ENCODE assay signal across 8 mouse cellular contexts in the genomic region with DNA sequence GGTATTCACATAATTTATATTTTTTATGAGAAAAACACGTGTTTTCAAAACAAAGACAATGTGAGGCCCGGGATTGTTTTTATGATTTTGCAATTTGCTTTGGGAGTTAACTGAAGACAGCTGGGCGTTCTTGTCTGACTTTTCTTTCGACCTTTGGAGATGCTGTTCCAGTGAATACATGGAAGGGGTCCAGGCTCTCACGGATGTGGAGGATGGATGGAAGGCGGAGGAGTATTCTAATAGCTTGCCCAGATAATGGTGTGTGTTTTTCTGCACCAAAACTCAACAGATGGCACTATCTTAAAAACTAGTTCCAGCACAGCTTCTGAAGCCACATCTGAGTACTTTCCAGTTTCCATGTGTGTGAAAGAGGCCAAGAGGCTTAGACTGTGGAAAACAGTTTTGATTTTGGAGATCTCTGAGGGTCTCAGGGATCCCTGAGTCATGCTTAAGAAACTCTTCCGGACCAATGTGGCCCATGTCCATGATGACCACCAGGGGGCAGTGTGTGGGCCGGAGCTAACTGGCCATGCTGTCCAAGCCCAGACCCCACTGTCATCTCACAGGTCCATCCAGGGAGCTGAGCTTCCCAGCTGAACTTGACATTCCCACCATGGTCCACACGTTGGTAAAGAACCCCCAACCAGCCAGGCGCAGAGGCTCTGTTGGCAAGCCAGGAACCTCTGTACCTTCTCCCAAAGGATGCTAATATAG. TPM values are rescaled to one million over a fixed set of nuclear protein-coding genes. Genes with fewer than 3 reads are reported as not detected.
A peak's percentile ranks its signal among the peaks of the same experiment; 100 is the strongest.
DNase-seq lines count a peak whose midpoint lies in the region; ATAC-seq and TF ChIP-seq lines count a peak whose summit lies in the region.
"Had no signal": no experiment of that assay in that cellular context is flagged by ENCODE, and none has a peak within 500 bp of the region (broad histone marks: within the 10 kb centered on the region; RNA-seq: fewer than 3 reads in every experiment).

No protein-coding gene starts in this region.

- H3K4me2 ChIP-seq in lung, postnatal 0 days (replicated peaks; ENCODE audit: low read depth, low read length): no peak overlapping the region
- H3K4me2 ChIP-seq: heart, embryonic 15.5 days had no signal

- no peak for TF ChIP-seq POLR2A in kidney, adult 2 months (IDR thresholded peaks at IDR 0.05; ENCODE audit: low read depth, low read length)

- no peak overlapping the region for H3K4me3 ChIP-seq in kidney, adult 2 months (ENCODE audit: insufficient read depth, low read depth, low read length)
- H3K4me3 ChIP-seq in lung, postnatal 0 days (ENCODE audit: low read depth, low read length): no peak overlapping the region
- H3K4me3 ChIP-seq: heart, embryonic 15.5 days had no signal

- peak; percentile 51 for DNase-seq in right cerebral cortex, postnatal 4 days
- DNase-seq in right cerebral cortex, postnatal 25 days: no peak
- peak; percentile 81 for DNase-seq in adrenal gland, postnatal 25 days
- DNase-seq in fibroblast of lung, adult 2 months (ENCODE audit: low read depth): peak; percentile 11
- DNase-seq in kidney, adult 2 months: peak; percentile 76
- DNase-seq in lung, postnatal 0 days (ENCODE audit: low spot score): peak; percentile 84
- peak; percentile 68 to 80 for DNase-seq in spleen, postnatal 10 days (ENCODE audit: low spot score in 2 of 2)

- no peaks in the 10 kb centered on the region for H3K36me3 ChIP-seq in kidney, adult 2 months (ENCODE audit: control insufficient read depth, insufficient read depth, low read length)
- H3K36me3 ChIP-seq in lung, postnatal 0 days (ENCODE audit: insufficient read depth, low read length): no peaks in the 10 kb centered on the region
- H3K36me3 ChIP-seq: heart, embryonic 15.5 days had no signal

- no peaks in the 10 kb centered on the region for H3K4me1 ChIP-seq in kidney, adult 2 months (ENCODE audit: control insufficient read depth, insufficient read depth, low read length)
- 0 out of 2 replicates have a peak, but pooled peaks cover 3% of the 10 kb centered on the region for H3K4me1 ChIP-seq in lung, postnatal 0 days (ENCODE audit: insufficient read depth, low read depth, low read length)

- peak; percentile 72 for ATAC-seq in lung, postnatal 0 days

- peak; percentile 86 for TF ChIP-seq CTCF in kidney, adult 2 months (conservative IDR thresholded peaks at IDR 0.05; ENCODE audit: insufficient read depth, insufficient read length, low read depth, low read length)
- peak; percentile 92 for TF ChIP-seq CTCF in lung, postnatal 0 days (IDR thresholded peaks at IDR 0.05)

- WGBS in kidney, adult 2 months: 50% methylated on average over 10 of the region's 10 CpGs
- 43% methylated on average over 10 of the region's 10 CpGs for WGBS in lung, postnatal 0 days

- no peaks in the 10 kb centered on the region for H3K9me3 ChIP-seq in lung, postnatal 0 days (ENCODE audit: low read length)
- H3K9me3 ChIP-seq: heart, embryonic 15.5 days had no signal

- no peak overlapping the region for H3K9ac ChIP-seq in lung, postnatal 0 days (replicated peaks; ENCODE audit: low read depth)
- H3K9ac ChIP-seq: heart, embryonic 15.5 days had no signal

- H3K27me3 ChIP-seq in kidney, adult 2 months (replicated peaks; ENCODE audit: control insufficient read depth, insufficient read depth, low read length): no peaks in the 10 kb centered on the region
- no peaks in the 10 kb centered on the region for H3K27me3 ChIP-seq in lung, postnatal 0 days (replicated peaks; ENCODE audit: insufficient read depth, low read length)
- H3K27me3 ChIP-seq: heart, embryonic 15.5 days had no signal

- TF ChIP-seq EP300 in lung, postnatal 0 days (IDR thresholded peaks at IDR 0.05): no peak

- H3K27ac ChIP-seq in kidney, adult 2 months (ENCODE audit: insufficient read depth, low read depth, low read length): no peak overlapping the region
- no peak overlapping the region for H3K27ac ChIP-seq in lung, postnatal 0 days (ENCODE audit: low read length)
- H3K27ac ChIP-seq: heart, embryonic 15.5 days had no signal

RNA-seq across cellular contexts. Expression of a gene that starts 25.1 kb away (rescaled TPM):
- 17.2 and 19.4 TPM in 2 replicates for total RNA-seq in adrenal gland, postnatal 25 days (2021)
- polyA plus RNA-seq in kidney, adult 2 months (2012; rRNA removed): 11.9 and 12.6 TPM in 2 replicates
- 10.7 and 11.0 TPM in 2 replicates for polyA plus RNA-seq in lung, postnatal 0 days (2015; fragmentation: Nextera tagmentation; extraction: Ambion mirVana)
